Mouse (Mus musculus) lung, postnatal 0 days (tissue): ENCODE measurements at regions not wholly inside any gene's neighbourhood (a gene's known extent, or its start where the extent isn't known, plus 50 kb on each side); places are given as distances from the start of the nearest gene placed in this dataset.

Experiments used
- CTCF ChIP-seq: IDR thresholded peaks from 2 replicates; pipeline ENCODE4 v1.5.1; 2016; ENCODE audit warnings: antibody characterized with exemption, mild to moderate bottlenecking
- EP300 ChIP-seq: IDR thresholded peaks from 2 replicates; pipeline ENCODE4 v1.6.1; 2016; ENCODE audit warnings: antibody characterized with exemption, mild to moderate bottlenecking, control low read depth

- no peak for TF ChIP-seq CTCF
- TF ChIP-seq EP300 = no peak
Observed at GRCm38 (mm10) chr4:152936614-152937013, 458.9 kb upstream of the Kcnab2 start.
